Mouse (Mus musculus) kidney, adult 2 months (tissue): ENCODE measurements at regions not wholly inside any gene's neighbourhood (a gene's known extent, or its start where the extent isn't known, plus 50 kb on each side); places are given as distances from the start of the nearest gene placed in this dataset.

Source experiments
- CTCF ChIP-seq: fragments of 200-500 bp; conservative IDR thresholded peaks from 2 replicates; pipeline ENCODE4 v1.5.1; 2011; ENCODE audit warnings: low read depth, mild to moderate bottlenecking, control low read depth, low read length, moderate library complexity, mixed read lengths; ENCODE audit not compliant: insufficient read depth, insufficient read length
- POLR2A ChIP-seq: fragments of 200-500 bp; IDR thresholded peaks from one replicate; pipeline ENCODE4 v1.6.1; 2011; ENCODE audit warnings: low read depth, low read length, control low read depth

DNA sequence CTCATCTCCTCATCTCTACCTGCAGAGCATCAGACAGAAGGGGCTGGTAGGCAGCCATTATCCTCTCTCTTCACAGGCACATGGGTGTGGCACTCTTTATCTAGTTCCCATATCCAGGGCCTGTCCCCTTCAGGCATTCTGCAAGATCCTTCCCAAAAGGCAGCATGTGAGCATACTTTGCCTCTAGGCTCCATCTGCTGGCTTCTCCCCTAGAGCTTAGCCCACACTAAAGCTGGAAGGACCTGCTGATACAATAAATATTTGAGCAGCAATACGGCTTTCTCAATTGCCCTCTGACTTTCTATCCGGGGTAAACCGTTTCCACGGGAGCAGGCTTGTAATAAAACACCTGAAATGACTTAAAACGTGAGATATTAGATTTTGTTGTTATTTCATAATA, 78.4 kb upstream of the Mon1b start:
- TF ChIP-seq POLR2A (no peak), CTCF (no peak)
